Mouse (Mus musculus): ENCODE data around the gene Cobll1.

The Cobll1 gene

GRCm38 (mm10) chr2:65237116-65237515, 2.1 kb downstream of the Cobll1 start:
- no peak for DNase-seq (ENCODE audit: low spot score in 2 of 2)

DNA sequence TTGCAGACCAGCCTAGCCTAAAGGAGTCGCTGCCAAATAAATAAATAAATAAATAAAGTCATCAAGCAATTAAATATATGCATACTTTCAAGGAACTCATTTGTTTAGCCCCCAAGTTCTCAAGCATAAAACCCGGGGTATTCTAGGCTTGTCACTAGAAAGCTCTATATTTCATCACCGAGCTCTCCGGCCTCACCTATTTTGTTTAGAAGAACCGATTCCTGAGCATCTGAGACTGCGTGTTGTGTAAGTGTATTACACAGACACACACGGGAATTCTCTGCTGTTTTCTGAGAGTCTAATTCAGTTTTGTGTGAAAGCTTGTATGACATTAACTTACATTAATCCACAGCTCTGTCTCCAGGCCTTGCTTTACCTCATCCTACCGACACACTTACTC, 2.6 kb downstream of the Cobll1 start:
- no peak for DNase-seq (ENCODE audit: low spot score in 2 of 2)

DNA sequence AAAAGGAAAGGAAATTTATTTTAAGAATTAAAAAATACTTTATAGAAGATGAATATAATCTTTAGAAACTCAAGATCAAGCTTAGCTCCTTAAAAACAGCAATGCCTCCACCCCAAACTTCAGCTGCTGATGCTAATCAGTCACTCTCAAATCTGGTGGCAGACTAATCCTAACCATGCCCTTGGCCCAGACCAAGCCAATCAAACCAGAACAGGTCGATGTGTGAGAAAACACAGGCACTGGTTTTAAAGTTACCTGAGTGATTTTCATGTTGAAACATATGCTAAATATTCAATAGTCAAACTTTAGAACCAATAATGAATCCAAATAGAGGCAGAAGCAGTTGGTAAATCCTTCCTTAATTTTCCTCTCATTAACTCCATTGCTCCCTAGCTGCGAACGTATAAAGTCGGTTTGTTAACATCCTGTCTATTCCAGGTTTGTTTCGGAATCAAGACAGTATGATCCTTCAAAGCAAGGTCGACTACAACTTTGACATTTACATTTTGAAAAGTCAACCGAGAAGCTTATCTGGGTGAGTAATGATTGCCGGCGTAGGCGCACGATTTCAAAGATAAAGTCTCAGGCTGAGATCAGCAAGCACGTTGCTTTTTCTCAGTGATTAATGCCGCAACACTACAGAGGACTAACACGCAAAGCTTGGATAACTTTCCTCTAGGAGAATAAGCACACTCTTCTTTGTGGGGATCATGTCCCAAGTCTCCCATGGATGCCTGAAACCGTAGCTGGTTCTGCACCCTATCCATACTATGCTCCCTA, 6.3 kb downstream of the Cobll1 start:
- DNase-seq (ENCODE audit: low spot score in 2 of 2) = no peak

GRCm38 (mm10) chr2:65228426-65228825, 10.8 kb downstream of the Cobll1 start:
- DNase-seq (ENCODE audit: low spot score in 2 of 2) = no peak

DNA sequence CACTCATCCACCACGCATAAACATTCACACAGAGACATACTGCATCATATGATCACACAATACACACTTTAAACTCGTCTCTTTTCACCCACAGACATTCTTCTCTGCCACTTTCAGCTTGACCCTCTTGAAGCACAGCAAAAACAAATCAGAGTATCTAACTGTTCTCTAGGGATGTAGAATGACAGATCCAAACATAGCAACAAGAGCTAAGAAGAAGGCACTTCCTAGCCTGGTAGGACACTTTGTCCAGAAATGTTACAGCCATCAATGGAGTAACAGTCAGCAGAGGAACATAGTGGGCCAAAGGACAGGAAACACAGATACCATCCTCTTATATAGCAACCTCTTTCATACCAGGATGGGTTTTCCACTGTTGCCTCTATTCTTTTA, 11.3 kb downstream of the Cobll1 start:
- no peak for DNase-seq (ENCODE audit: low spot score in 2 of 2)

DNA sequence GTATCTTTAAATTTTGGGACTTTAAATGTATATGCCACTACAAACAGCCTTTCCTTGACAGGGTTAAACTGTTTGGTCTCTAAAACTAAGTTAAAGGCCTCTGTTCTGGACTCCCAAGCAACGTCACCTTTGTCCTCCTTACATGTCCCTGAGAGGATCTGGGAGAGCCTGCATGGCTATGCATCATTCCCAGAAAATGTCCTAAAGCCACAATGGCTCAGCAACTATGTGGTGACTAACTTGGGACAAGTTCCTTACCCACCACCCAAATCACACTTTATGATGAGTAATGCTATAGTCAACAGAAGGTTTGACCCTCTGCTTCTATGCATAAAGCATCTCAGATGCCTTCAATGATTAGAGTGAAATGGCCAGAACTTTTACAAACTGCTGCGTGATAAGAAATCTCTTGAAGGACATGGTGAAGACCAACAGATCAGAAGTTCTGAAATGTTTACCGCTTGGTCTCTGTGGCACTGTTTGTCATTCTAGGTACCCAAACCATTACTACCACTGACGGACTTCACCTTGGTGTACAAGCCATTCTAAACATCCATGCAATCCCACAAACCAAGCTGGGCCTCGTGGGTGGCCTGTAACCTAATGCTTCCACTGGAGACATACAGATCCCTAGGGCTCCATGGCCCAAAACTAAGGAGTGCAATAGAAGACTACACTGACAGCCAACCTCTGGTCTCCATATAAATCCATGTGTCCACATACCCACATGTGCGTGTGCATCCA, 11.9 kb downstream of the Cobll1 start:
- DNase-seq (ENCODE audit: low spot score in 2 of 2) = no peak

- DNase-seq (ENCODE audit: low spot score in 2 of 2) = no peak
Observed at GRCm38 (mm10) chr2:65226494-65226893, 12.7 kb downstream of the Cobll1 start.

DNA sequence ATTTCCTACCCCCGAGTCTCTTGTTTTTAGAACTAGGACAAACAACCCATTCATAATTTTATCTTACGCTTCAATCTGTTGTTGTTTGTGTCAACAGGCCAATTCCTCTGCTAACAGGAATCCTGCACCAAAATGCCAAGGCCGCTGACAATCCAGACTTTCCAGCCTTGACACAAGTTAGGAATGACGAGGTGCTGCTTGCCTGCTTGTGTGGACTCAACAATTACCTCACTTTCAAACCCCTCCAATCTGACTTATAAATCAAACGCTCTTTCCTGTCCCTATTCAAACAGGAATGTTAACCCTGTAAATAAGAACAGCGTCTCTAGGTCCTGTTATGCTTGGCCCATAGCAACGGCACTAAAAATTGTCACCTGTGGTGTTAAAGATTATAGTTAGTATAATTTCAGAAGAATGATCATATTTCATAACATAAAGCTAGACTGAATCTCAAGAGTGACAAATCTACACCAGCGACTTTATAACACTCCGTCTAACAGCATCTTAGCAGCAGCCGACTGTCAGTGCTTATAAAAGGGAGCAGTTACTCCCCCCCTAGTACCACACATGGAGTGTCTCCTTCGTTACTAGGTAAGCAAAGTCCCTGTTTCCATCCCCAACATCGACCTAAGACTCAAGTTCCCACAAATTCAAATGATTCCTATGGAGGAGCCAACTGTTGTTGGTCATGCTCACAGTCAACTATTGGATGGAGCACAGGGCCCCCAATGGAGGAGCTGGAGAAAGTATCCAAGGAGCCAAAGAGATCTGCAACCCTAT, 15.1 kb downstream of the Cobll1 start:
- DNase-seq (ENCODE audit: low spot score in 2 of 2) = no peak

GRCm38 (mm10) chr2:65223012-65223411, 16.2 kb downstream of the Cobll1 start:
- DNase-seq (ENCODE audit: low spot score in 2 of 2) = no peak

DNA sequence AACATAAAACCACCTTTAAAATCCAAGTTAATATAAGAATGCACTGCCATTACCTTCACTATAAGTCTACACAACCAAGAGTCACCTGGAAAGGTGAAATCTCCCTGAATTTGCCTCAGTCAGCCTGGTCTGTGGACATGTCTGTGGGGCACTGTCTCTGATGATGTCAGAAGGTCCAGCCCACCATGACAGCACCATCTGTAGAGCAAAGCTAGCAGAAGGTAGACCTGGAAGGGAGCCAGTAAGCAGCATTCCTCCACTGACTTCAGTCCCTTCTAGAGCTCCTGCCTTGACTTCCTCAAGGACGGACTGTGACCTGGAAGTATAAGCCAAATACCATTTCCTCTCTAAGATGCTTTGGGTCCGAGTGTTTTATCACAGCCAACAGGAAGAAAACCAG, 17.6 kb downstream of the Cobll1 start:
- DNase-seq (ENCODE audit: low spot score in 2 of 2) = no peak

DNA sequence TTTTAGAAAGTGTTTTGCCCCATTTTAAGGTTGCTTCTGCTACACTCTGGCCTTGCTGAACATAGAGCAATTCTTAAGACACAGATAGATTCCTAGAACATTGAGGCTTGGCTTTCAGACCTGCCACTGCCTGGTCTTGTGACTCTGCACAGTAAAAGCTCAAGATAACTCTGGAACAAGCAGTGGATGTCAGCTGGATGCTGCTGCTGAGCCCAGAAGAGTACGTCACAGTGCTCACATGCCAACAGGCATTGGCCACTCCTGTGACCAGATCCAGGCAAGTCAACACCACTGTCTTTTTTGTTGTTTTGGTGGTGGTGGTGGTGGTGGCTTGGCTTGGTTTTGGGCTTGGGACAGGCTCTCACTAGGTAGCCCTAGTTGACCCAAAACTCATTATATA, 18.6 kb downstream of the Cobll1 start:
- DNase-seq (ENCODE audit: low spot score in 2 of 2) = no peak

DNA sequence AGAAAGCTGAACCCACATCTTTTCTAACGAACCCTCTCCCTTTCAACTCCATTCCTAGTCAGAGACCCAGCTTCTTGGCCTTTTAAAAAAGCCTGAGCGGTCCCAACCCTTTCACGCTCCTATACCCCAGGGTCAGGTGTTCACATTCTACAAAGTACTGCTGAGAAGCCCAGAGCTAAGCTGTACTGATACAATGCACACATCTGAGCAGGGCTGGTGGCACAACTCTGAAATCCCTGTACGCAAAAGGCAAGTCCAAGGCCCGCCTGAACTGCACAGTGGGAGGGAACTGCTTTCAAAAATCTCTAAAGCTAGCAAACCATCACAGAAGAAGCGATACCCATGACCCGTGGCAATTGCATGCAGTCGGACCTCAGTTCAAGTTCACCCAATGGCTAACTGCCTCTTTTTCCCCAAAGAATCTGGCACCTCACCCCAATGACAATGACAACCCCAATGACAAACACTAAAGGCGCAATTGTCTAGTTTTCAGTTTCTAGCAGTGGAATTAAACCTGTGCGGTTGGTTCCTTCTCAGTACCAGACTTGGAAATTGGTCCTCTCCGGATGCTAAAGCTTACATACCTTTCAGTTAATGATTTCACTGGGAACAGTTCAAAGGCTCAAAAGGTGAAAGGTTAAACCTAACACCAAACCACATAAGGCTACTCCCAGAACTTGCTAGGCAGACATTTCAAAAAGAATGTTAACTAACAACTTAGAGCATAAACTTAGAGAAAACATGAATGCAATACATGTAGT, 19.6 kb downstream of the Cobll1 start:
- no peak for DNase-seq (ENCODE audit: low spot score in 2 of 2)

GRCm38 (mm10) chr2:65218318-65218717, 20.9 kb downstream of the Cobll1 start:
- DNase-seq (ENCODE audit: low spot score in 2 of 2) = no peak

GRCm38 (mm10) chr2:65217677-65218076, 21.5 kb downstream of the Cobll1 start:
- no peak for DNase-seq (ENCODE audit: low spot score in 2 of 2)

DNA sequence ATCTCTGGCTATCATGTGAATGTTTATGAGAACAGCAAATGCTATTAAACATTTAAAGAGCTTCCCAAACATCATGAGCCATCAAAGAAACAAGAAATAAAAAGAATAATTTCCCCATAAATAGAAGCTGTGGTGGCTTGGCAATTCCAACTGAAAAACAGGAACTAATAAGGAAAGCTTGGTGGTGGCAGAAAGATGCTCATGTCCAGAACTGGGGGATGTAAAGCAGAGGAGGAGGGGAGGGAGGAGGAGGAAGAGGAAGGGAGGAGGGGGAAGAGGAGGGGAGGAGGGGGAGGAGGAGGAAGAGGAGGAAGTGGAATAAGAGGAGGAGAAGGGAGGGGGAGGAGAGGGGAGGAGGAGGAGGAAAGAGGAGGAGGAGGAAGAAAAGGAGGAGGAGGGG, 23.0 kb downstream of the Cobll1 start:
- no peak for DNase-seq (ENCODE audit: low spot score in 2 of 2)

DNA sequence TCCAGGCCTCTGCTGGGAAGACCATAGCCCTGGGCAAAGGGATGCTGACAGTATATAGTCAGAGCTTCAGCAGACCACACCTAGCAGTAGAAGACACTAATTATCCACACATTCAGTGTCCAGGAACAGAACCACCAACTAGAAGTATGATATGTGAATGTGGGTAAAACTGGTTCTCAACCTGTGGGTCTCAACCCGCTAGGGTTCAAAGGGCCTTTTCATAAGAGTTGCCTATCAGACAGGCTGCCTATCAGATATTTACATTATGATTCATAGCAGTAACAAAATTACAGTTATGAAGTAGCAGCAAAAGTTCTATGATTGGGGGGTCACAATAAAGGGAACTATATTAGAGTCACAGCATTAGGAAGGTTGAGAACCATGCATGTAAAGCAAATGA, 24.6 kb downstream of the Cobll1 start:
- no peak for DNase-seq (ENCODE audit: low spot score in 2 of 2)

DNA sequence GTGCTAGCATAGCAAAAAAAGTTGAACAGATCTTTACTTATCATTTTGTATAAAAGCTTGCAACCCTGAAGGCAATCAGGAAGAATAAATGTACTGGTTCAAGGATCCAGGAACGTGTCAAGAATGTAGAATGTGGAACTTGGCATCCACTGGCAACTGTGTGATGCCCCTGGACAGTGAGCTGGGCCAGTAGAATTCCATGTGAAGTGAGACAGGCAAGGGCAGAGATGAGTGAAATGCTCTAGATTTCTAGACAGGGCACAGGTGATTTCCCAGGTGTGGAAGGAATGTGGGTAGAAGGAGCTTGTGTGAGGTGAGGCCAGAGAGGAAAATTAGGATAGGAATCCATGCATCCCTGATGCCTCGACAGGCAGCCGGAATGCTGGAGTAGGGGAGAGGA, 25.5 kb downstream of the Cobll1 start:
- DNase-seq (ENCODE audit: low spot score in 2 of 2) = no peak

- no peak for DNase-seq (ENCODE audit: low spot score in 2 of 2)
Observed at GRCm38 (mm10) chr2:65211620-65212019, 27.6 kb downstream of the Cobll1 start.

DNA sequence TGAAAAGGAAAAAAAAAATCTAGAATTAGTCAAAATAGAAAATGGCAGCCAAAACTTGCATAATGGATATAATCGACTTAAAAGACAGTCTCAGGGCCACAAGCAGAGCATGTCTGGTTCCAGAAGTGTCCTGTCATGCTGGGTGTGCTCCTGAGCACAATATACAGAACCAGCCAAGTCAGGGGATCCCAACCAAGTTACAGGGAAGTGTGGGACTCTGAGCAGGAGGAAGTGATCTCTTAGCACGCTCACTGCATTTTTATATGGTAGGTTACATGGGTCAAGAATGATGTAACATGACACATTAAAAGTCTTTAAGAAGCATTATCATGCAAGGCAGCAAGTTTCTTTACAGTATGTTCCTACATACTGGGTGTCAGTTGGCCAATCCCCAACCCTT, 31.5 kb downstream of the Cobll1 start:
- DNase-seq (ENCODE audit: low spot score in 2 of 2) = no peak

- DNase-seq (ENCODE audit: low spot score in 2 of 2) = no peak
Observed at GRCm38 (mm10) chr2:65203699-65204098, 35.5 kb downstream of the Cobll1 start.

GRCm38 (mm10) chr2:65199706-65200105, 39.5 kb downstream of the Cobll1 start:
- DNase-seq (ENCODE audit: low spot score in 2 of 2) = no peak

GRCm38 (mm10) chr2:65198605-65199004, 40.6 kb downstream of the Cobll1 start:
- DNase-seq (ENCODE audit: low spot score in 2 of 2) = no peak

Data from urinary bladder, postnatal 4 days (tissue).